ENCODE assay signal across 18 mouse cellular contexts in genomic region chr9:31196742-31197141, GRCm38 (mm10). TPM values are rescaled to one million over a fixed set of nuclear protein-coding genes. Genes with fewer than 3 reads are reported as not detected.
DNase-seq lines count a peak whose midpoint lies in the region; TF ChIP-seq lines count a peak whose summit lies in the region.
"Had no signal": no experiment of that assay in that cellular context is flagged by ENCODE, and none has a peak within 500 bp of the region (broad histone marks: within the 10 kb centered on the region; RNA-seq: fewer than 3 reads in every experiment).

No protein-coding gene starts in this region.

- intact Hi-C loops in heart, adult 2 months (cut with DNase I): no loop called here

- H3K9ac ChIP-seq in heart, adult 2 months (ENCODE audit: low read depth, low read length): no peak overlapping the region

- TF ChIP-seq EP300 in heart, adult 2 months (IDR thresholded peaks at IDR 0.05; ENCODE audit: insufficient read depth, low read depth, low read length): no peak

- H3K27ac ChIP-seq in heart, adult 2 months: no peak overlapping the region

- H3K27me3 ChIP-seq in heart, adult 2 months (ENCODE audit: control insufficient read depth, insufficient read depth, low read length): no peaks in the 10 kb centered on the region
- H3K27me3 ChIP-seq: CH12.LX, Patski had no signal

- DNase-seq in cerebellum, adult 9-10 months: peak; percentile 67
- DNase-seq in cerebellum, postnatal 4 days (ENCODE audit: low spot score in 2 of 2): no peak
- DNase-seq in heart, adult 11 months: peak; percentile 25
- DNase-seq in heart, adult 2 months: no peak
- peak; percentile 74 for DNase-seq in brain, adult 2 months (ENCODE audit: low read depth, low spot score)
- no peak for DNase-seq in right cerebral cortex, postnatal 10 days (ENCODE audit: low spot score in 2 of 2)
- DNase-seq: adrenal gland, adult 2 months; adrenal gland, adult 8-10 months; adrenal gland, postnatal 10 days; adrenal gland, postnatal 14 days; adrenal gland, postnatal 25 days; adrenal gland, postnatal 36 days; B cell, adult 2 months; cerebellum, adult 11 months; cerebellum, adult 11-12 months; cerebellum, adult 18-20 months had no signal

- no peaks in the 10 kb centered on the region for H3K36me3 ChIP-seq in heart, adult 2 months (ENCODE audit: control insufficient read depth, insufficient read depth, low read length)

- TF ChIP-seq CTCF in heart, adult 2 months (IDR thresholded peaks at IDR 0.05): no peak

- no peak for TF ChIP-seq POLR2A in heart, adult 2 months (IDR thresholded peaks at IDR 0.05; ENCODE audit: insufficient read depth, low read depth, low read length)

- peaks cover 10% of the 10 kb centered on the region for H3K79me2 ChIP-seq in heart, adult 2 months (replicated peaks; ENCODE audit: control insufficient read depth, insufficient read depth, low read length)

- peaks cover under 1% of the 10 kb centered on the region for H3K4me1 ChIP-seq in heart, adult 2 months (ENCODE audit: control insufficient read depth, insufficient read depth, low read length)

- H3K4me3 ChIP-seq in heart, adult 2 months: no peak overlapping the region

RNA-seq across cellular contexts. Expression of gene Aplp2, which starts 14.9 kb away (rescaled TPM):
- total RNA-seq in heart, adult 2 months (2021): 100 to 1,000 TPM; 285 to 294 TPM
- polyA plus RNA-seq in heart, adult 2 months (2012; rRNA removed): 413 and 640 TPM in 2 replicates

Comparison
In these comparisons a context has a peak if more than half of its experiments do, and no peak if none do; other contexts are left out.
1. DNase-seq: peak in cerebellum, adult 9-10 months (single experiment), heart, adult 11 months (single experiment) and brain, adult 2 months (single experiment); none in cerebellum, postnatal 4 days (0 of 2), heart, adult 2 months (0 of 2) and right cerebral cortex, postnatal 10 days (0 of 2).